Mouse (Mus musculus) intestine, embryonic 14.5 days (tissue): ENCODE data around the gene Otud4. TPM values are rescaled to one million over a fixed set of nuclear protein-coding genes. Genes with fewer than 3 reads are reported as not detected.
A peak's percentile ranks its signal among the peaks of the same experiment; 100 is the strongest.

ENCODE experiments used
- ATAC-seq: fragments of 200-750 bp; cut with Nextera tagmentation; replicated peaks from 2 replicates; pipeline ENCODE4 v1.8.0; 2017; ENCODE audit warnings: low read depth, moderate number of reproducible peaks, moderate TSS enrichment, moderate library complexity; ENCODE audit not compliant: low FRiP score, low TSS enrichment
- DNase-seq: peaks from one replicate; pipeline ENCODE4 v3.0.0-alpha.2; 2018; ENCODE audit warnings: low spot score
- H3K27ac ChIP-seq: fragments of 300-500 bp; sonication (generic); 2 replicates; pipeline ENCODE4 v1.5.1; 2014; ENCODE audit warnings: low read depth, mild to moderate bottlenecking, control low read depth
- H3K27me3 ChIP-seq: fragments of 300-500 bp; sonication (generic); replicated peaks from 2 replicates; pipeline ENCODE4 v1.6.1; 2014; ENCODE audit warnings: low read length, control low read depth; ENCODE audit not compliant: control insufficient read depth, insufficient read depth
- H3K36me3 ChIP-seq: fragments of 300-500 bp; sonication (generic); 2 replicates; pipeline ENCODE4 v1.6.1; 2014; ENCODE audit warnings: low read length, control low read depth; ENCODE audit not compliant: control insufficient read depth, insufficient read depth
- H3K4me1 ChIP-seq: fragments of 300-500 bp; sonication (generic); replicated peaks from 2 replicates; pipeline ENCODE4 v1.6.1; 2014; ENCODE audit warnings: low read length, control low read depth, mixed read lengths; ENCODE audit not compliant: control insufficient read depth, insufficient read depth
- H3K4me2 ChIP-seq: fragments of 300-500 bp; sonication (generic); 2 replicates; pipeline ENCODE4 v1.6.1; 2014; ENCODE audit warnings: low read length
- H3K4me3 ChIP-seq: fragments of 300-500 bp; sonication (generic); 2 replicates; pipeline ENCODE4 v1.5.1; 2014; ENCODE audit warnings: low read depth, low read length, control low read depth, mixed read lengths
- H3K9ac ChIP-seq: fragments of 300-500 bp; sonication (generic); 2 replicates; pipeline ENCODE4 v1.6.1; 2014; ENCODE audit warnings: mild to moderate bottlenecking, low read length
- H3K9me3 ChIP-seq: fragments of 300-500 bp; sonication (generic); 2 replicates; pipeline ENCODE4 v1.6.1; 2016; ENCODE audit warnings: low read length, control low read depth; ENCODE audit not compliant: control insufficient read depth
- WGBS: fragments of 180-500 bp; shearing (Covaris S2); extraction: QIAGEN DNeasy Blood & Tissue Kit; methylation state at CpG from one replicate; pipeline ENCODE4 v1.1.7; 2014; 5-methylcytosine and 5-hydroxymethylcytosine counted together
- polyA plus RNA-seq: library from polyadenylated mRNA; unstranded; fragments of >200 nt; fragmentation: Nextera tagmentation; extraction: Ambion mirVana; gene quantifications from 2 replicates; pipeline ENCODE4 v1.2.1, GENCODE M21; 2014

Otud4 gene
- polyA plus RNA-seq, 1 experiment from 2014 or later: 28.1 TPM

DNA sequence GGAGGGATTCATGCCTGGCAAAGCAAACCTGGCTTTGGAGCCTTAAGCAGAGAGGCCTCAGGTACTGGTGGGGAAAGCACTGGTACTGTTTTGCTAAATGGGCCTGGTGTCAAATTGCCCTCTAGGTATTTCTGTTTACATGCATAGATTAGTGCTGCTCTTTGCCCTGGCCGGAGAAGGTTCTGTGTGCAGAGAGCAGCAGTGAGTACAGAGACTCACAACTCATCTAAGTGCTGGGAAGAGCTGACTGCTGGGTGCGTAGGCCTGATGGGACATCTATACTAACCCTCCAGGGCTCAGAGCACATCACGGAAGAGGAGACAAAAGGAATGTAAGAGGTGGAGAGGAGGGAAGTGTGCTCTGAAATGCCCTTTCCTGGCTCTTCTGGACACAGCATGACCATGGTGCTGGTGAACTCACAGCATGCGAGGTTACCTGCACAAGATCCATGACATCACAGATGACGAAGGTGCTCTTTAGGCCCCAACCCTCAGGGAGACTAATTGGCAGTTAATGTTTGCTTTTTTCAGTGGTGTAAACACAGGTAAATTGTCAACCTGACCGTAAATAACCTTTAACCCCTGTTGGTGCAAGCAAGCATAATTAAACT, 23.6 kb upstream of the Otud4 start:
- Histone ChIP-seq H3K36me3 (no peaks in the 10 kb centered on the region), H3K4me1 (peaks cover 24% of the 10 kb centered on the region), H3K27ac (no peak overlapping the region), H3K4me3 (no peak overlapping the region), H3K4me2 (no peak overlapping the region), H3K27me3 (no peaks in the 10 kb centered on the region), H3K9me3 (no peaks in the 10 kb centered on the region), H3K9ac (no peak overlapping the region)
- WGBS: 55% methylated on average over 6 of the region's 6 CpGs
- DNase-seq (no peak), ATAC-seq (no peak)

DNA sequence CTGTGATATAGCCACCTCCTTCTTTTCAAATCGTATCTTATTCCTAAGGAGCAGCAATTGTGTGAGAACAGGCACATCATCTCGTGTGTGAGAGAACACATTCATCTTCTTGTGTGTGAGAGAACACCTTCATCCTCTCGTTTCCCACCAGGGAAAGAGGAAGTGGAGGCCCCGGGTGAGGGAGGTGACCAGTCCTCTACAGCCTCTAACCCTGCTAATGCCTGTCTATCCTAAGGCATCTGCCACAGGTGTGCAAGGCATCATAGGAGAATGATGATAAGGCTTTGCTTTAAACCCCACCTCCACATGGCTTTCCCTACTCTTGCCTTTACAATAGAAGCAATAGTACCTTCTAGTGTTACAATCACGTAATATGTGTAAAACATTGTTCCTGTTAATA, 20.5 kb upstream of the Otud4 start:
- 0 out of 2 replicates have a peak overlapping the region, but pooled peaks have one; percentile 47 for H3K27ac ChIP-seq
- H3K9ac ChIP-seq: no peak overlapping the region
- H3K4me2 ChIP-seq: no peak overlapping the region
- no peak for ATAC-seq
- no peaks in the 10 kb centered on the region for H3K27me3 ChIP-seq
- H3K9me3 ChIP-seq: no peaks in the 10 kb centered on the region
- no peaks in the 10 kb centered on the region for H3K36me3 ChIP-seq
- no peak for DNase-seq
- no peak overlapping the region for H3K4me3 ChIP-seq
- peaks cover 27% of the 10 kb centered on the region for H3K4me1 ChIP-seq
- WGBS: 41% methylated on average over 5 of the region's 5 CpGs

DNA sequence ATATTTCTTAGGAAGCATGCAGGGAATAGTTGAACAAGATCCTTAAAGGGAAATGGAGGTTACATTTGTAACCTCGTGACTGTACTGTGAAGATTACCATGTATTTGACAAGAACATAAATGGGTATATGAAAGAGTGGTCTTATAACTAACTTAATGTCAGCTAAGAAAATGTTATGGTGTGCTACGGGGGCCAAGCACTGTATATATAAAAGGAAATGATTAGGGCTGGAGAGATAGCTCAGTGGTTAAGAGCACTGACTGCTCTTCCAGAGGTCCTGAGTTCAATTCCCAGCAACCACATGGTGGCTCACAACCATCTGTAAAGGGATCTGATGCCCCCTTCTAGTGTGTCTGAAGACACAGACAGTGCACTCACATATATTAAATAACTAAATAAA, 20.1 kb upstream of the Otud4 start:
- ATAC-seq: no peak

DNA sequence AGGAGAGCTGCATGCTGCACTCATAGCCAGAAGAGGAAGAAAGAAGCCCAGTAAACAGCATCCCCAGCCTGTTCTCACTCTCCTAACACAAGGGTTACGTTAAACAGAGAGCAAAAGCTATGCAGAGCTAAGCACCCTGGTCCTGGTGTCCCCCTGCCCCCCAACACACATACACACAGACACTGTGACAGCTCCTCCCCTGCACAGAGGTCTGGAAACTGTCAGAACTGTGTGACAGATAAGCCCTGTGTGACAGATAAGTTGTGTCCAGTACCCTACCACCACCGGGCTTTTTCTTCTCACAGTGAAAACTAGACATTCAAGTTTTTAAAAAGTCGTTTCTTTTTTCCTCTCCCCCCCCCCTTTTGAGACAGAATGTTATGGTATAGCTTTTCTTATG, 19.4 kb upstream of the Otud4 start:
- WGBS: 5% methylated on average over 3 of the region's 3 CpGs
- H3K4me3 ChIP-seq: no peak overlapping the region
- H3K4me2 ChIP-seq: no peak overlapping the region; the same call in 1 of the 2 replicates
- no peaks in the 10 kb centered on the region for H3K27me3 ChIP-seq
- no peaks in the 10 kb centered on the region for H3K9me3 ChIP-seq
- no peak for DNase-seq
- 0 out of 2 replicates have a peak, but pooled peaks have one; percentile 60 for ATAC-seq
- peak overlapping the region; percentile 74 for H3K27ac ChIP-seq
- 0 out of 2 replicates have a peak overlapping the region, but pooled peaks have one; percentile 17 for H3K9ac ChIP-seq
- no peaks in the 10 kb centered on the region for H3K36me3 ChIP-seq
- peaks cover 27% of the 10 kb centered on the region for H3K4me1 ChIP-seq

More for the DNA sequence above, 20.1 kb upstream of the Otud4 start:
- DNase-seq: no peak
- H3K4me3 ChIP-seq: no peak overlapping the region
- no peaks in the 10 kb centered on the region for H3K36me3 ChIP-seq
- peak overlapping the region; percentile 74; the same call in 1 of the 2 replicates for H3K27ac ChIP-seq
- no peaks in the 10 kb centered on the region for H3K27me3 ChIP-seq
- 57% methylated on average over 2 of the region's 2 CpGs for WGBS
- peaks cover 27% of the 10 kb centered on the region for H3K4me1 ChIP-seq
- H3K9me3 ChIP-seq: no peaks in the 10 kb centered on the region
- no peak overlapping the region for H3K9ac ChIP-seq
- no peak overlapping the region for H3K4me2 ChIP-seq

DNA sequence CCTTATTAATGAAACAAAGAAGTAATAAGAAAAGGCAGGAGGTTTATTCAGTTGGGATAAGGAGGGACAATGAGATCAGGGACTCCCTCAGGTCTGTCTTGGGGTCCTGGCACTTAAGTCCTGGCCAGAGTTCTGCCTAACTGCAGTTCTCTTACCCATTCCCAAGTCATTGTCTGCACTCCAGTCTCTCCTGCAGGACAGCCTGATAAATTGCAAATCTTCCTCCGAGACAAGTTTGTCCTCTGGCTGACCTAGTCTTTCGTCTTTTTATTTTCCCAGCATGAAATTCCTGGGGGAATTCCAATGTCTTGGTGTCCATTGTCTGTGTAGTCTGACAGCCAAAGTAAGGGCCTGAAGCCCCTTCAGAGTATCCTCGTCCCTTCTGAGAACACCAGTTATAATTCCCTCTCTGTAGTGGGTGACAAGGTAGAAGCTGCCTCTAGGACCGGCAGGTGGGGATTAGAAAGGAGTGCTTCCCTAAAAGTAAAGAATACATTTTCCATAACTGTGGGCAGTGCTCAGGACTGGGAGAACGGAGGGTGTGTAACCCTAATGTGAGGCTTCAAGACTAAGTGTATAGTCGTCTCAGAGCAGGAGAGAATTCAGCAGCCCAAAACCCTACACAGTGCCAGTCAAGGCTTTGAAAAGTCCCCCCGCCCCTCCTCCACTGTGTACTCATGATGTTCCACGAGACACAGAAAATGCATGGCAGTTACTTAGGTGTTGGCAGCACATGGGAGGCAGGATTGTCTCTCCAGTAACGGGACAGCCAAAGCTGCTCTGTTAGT, 18.7 kb upstream of the Otud4 start:
- H3K27ac ChIP-seq: peak overlapping the region; percentile 74
- peaks cover 27% of the 10 kb centered on the region for H3K4me1 ChIP-seq
- no peak overlapping the region for H3K4me3 ChIP-seq
- no peaks in the 10 kb centered on the region for H3K27me3 ChIP-seq
- H3K36me3 ChIP-seq: no peaks in the 10 kb centered on the region
- WGBS: 39% methylated on average over 9 of the region's 9 CpGs
- H3K4me2 ChIP-seq: no peak overlapping the region
- H3K9ac ChIP-seq: no peak overlapping the region
- no peaks in the 10 kb centered on the region for H3K9me3 ChIP-seq
- ATAC-seq: 0 out of 2 replicates have a peak, but pooled peaks have one; percentile 26
- no peak for DNase-seq

DNA sequence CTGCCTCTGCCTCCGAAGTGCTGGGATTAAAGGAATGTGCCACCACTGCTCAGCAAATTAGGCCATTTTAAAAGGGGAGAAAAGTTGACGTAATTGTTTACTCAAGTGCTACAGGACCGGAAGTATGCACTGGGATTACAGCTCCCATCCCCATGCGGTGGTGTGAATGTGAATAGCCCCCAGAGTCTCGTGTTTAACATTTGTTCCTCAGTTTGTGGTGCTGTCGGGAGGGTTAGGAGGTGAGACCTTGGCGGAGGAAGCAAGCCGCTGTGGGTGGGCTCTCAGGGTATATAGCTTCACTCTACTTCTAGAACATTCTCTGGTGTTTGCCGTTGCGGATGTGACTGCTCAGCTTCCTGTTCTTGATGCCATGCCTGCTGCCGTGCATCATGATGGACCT, 17.1 kb upstream of the Otud4 start:
- 59% methylated on average over 11 of the region's 11 CpGs for WGBS
- H3K4me1 ChIP-seq: peaks cover 27% of the 10 kb centered on the region
- H3K4me2 ChIP-seq: no peak overlapping the region
- H3K36me3 ChIP-seq: no peaks in the 10 kb centered on the region
- H3K9me3 ChIP-seq: no peaks in the 10 kb centered on the region
- H3K9ac ChIP-seq: no peak overlapping the region
- H3K27me3 ChIP-seq: no peaks in the 10 kb centered on the region
- ATAC-seq (no peak), DNase-seq (no peak)
- H3K27ac ChIP-seq: no peak overlapping the region
- H3K4me3 ChIP-seq: no peak overlapping the region

DNA sequence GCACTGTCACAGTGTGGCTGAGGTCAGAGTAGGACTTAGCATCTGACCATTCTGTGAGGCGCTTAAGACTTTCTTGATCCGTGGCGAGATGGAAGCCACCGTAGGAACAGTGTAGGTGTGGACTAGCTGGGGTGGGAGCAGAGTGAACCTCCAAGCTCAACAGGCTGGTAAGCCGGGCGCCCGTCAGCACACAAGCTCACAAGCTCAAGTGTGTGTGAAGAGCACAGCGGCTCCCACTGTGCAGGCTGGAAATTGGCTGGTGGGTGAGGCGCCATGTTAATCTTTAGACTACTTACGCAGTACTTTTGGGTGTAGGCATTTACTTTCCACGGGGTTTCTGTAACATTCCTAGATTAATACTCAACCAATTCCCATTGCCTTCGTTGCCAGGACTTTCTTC, 16.1 kb upstream of the Otud4 start:
- no peak overlapping the region for H3K4me2 ChIP-seq
- ATAC-seq: no peak
- no peaks in the 10 kb centered on the region for H3K36me3 ChIP-seq
- 92% methylated on average over 12 of the region's 12 CpGs for WGBS
- peaks cover 27% of the 10 kb centered on the region for H3K4me1 ChIP-seq
- no peak overlapping the region for H3K9ac ChIP-seq
- H3K27me3 ChIP-seq: no peaks in the 10 kb centered on the region
- H3K27ac ChIP-seq: no peak overlapping the region
- no peaks in the 10 kb centered on the region for H3K9me3 ChIP-seq
- no peak for DNase-seq
- no peak overlapping the region for H3K4me3 ChIP-seq

DNA sequence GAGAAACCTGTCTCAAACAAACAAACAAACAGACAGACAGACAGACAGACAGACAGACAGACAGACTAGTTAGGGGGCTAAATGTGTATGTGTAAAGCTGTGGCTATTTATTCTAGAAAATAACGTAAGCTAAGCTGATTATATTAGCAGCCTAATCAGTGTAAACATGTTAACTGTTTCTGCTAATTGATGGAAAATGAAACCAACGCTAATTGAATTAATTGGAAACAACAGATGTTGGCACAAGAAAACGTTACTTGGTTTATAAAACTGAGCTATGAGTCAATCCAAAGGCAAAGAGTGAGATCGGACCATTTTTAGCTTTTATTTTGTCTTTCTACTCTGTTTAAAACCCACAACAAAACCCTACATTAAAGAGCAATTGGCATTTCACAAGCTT, 15.0 kb upstream of the Otud4 start:
- WGBS: 80% methylated on average over 4 of the region's 4 CpGs
- no peak for DNase-seq
- H3K4me2 ChIP-seq: no peak overlapping the region

More for the DNA sequence above, 15.0 kb upstream of the Otud4 start:
- ATAC-seq: no peak
- Histone ChIP-seq H3K9ac (no peak overlapping the region), H3K27ac (no peak overlapping the region), H3K4me1 (peaks cover 16% of the 10 kb centered on the region), H3K9me3 (no peaks in the 10 kb centered on the region), H3K27me3 (no peaks in the 10 kb centered on the region), H3K4me3 (no peak overlapping the region), H3K36me3 (no peaks in the 10 kb centered on the region)
